Mouse (Mus musculus): ENCODE results near the gene Hsd17b7. TPM values are rescaled to one million over a fixed set of nuclear protein-coding genes. Genes with fewer than 3 reads are reported as not detected.

Gene Hsd17b7
- polyA plus RNA-seq, 1 experiment from 2014 or later: 33.3 TPM

DNA sequence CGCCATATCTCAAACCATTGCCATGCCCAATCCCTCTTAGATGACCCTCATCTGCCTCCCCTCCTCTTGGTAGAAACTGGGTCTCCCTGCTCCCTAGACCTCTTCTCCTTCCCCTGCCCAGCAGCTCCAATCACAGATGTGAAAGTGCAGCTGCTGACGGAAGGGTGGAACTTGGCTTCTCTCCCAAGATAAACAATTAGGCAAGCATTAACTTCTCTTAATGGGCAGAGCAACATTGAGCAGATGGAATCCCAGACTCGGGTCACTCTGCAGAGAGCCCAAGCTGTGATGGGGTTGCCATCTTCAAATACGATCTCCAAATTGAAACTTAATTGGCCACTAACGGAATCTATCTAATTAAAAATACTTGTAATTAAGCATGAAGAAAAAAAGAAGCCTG lies 59.9 kb downstream of the Hsd17b7 start:
- peak; percentile 52 for ATAC-seq
- no peaks in the 10 kb centered on the region for H3K9me3 ChIP-seq (ENCODE audit: control insufficient read depth, low read length)
- H3K4me1 ChIP-seq (ENCODE audit: control insufficient read depth, insufficient read depth, low read depth, low read length): no peaks in the 10 kb centered on the region
- 62% methylated on average over 5 of the region's 5 CpGs for WGBS
- no peak overlapping the region for H3K27ac ChIP-seq (ENCODE audit: low read depth, low read length)
- H3K4me2 ChIP-seq (ENCODE audit: low read length): no peak overlapping the region
- H3K27me3 ChIP-seq (replicated peaks; ENCODE audit: control insufficient read depth, insufficient read depth, low read length): no peaks in the 10 kb centered on the region
- H3K9ac ChIP-seq (ENCODE audit: low read depth, low read length): no peak overlapping the region
- no peak overlapping the region for H3K4me3 ChIP-seq (ENCODE audit: low read length)
- no peaks in the 10 kb centered on the region for H3K36me3 ChIP-seq (ENCODE audit: control insufficient read depth, insufficient read depth, low read length)

DNA sequence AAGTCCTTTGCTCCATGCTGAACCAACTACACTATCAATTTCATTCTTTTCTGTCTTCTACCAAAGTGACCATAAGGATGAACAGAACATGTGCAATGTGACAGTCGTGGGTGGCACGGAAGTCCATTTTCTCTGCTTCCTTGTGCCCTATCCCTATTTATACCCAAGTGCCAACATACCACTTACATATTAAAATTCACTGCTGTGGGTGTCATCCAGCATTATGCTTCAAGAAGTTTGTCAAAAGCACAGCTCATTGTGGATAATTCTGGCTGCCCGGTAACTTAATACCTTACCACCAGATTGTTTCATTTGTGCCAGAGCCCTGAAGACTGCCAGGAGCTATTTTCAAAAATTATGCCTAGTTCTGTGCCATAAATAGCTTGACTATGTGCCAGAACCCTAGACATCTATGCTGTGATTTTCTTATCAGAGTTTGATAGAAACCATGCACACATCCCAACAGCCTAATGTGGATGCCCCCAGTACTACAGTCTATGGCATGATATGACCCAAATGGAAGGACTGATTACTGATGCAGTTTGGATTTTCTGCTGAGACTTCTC lies 68.2 kb downstream of the Hsd17b7 start:
- Histone ChIP-seq H3K4me3 (ENCODE audit: low read length) (no peak overlapping the region), H3K9me3 (ENCODE audit: control insufficient read depth, low read length) (no peaks in the 10 kb centered on the region), H3K4me2 (ENCODE audit: low read length) (no peak overlapping the region), H3K9ac (ENCODE audit: low read depth, low read length) (no peak overlapping the region), H3K36me3 (ENCODE audit: control insufficient read depth, insufficient read depth, low read length) (no peaks in the 10 kb centered on the region), H3K27me3 (replicated peaks; ENCODE audit: control insufficient read depth, insufficient read depth, low read length) (no peaks in the 10 kb centered on the region), H3K27ac (ENCODE audit: low read depth, low read length) (no peak overlapping the region), H3K4me1 (ENCODE audit: control insufficient read depth, insufficient read depth, low read depth, low read length) (no peaks in the 10 kb centered on the region)
- no peak for ATAC-seq
- WGBS: 84% methylated on average over 3 of the region's 3 CpGs

Other genes starting within 250 kb of the Hsd17b7 start
- 103 and 104 TPM in 2 replicates for gene Rgs4, start 221.6 kb downstream of the Hsd17b7 start, polyA plus RNA-seq (2015; fragmentation: Nextera tagmentation; extraction: Ambion mirVana)
- 3.2 and 3.9 TPM in 2 replicates for gene Ccdc190, start 40.6 kb downstream of the Hsd17b7 start, polyA plus RNA-seq (2015; fragmentation: Nextera tagmentation; extraction: Ambion mirVana)
- gene Ddr2, start 141.5 kb upstream of the Hsd17b7 start, polyA plus RNA-seq (2015; fragmentation: Nextera tagmentation; extraction: Ambion mirVana): 7.7 and 10.1 TPM in 2 replicates
- gene Uap1, start 205.7 kb upstream of the Hsd17b7 start, polyA plus RNA-seq (2015; fragmentation: Nextera tagmentation; extraction: Ambion mirVana): 65.0 and 65.4 TPM in 2 replicates
- 8.1 and 10.4 TPM in 2 replicates for gene Uhmk1, start 246.2 kb upstream of the Hsd17b7 start, polyA plus RNA-seq (2015; fragmentation: Nextera tagmentation; extraction: Ambion mirVana)

All from hindbrain, embryonic 16.5 days (tissue).